Mouse (Mus musculus) cerebellum, adult 8-10 months (tissue): ENCODE results near the gene Zc3h12d.
A peak's percentile ranks its signal among the peaks of the same experiment; 100 is the strongest.
"Not testable (repeated sequence)": the region's sequence is repeated elsewhere in the genome, so short reads cannot be mapped to it uniquely, and the experiment has no call there.

Experiments used
- DNase-seq: peaks from one replicate; pipeline ENCODE4 v3.0.0; 2022

The Zc3h12d gene

DNA sequence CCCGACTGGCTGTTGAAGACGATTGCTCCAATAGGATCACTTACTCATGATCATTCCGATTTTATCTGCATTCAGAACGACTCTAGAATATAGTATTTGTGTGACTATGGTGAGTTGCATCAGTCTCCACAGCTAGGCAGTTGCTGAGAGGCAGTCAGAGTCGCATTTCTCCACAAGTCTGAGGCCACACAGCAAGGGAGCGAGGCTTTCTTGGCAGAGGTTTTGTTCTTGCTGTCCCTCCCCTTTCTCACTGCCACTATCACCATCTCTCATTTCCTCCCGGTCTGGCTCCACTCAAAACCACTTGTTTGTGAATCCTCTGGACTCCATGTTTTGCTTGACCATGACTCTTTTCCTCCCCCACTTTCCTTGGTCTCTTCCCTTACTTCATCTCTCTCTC is 41.9 kb downstream of the Zc3h12d start:
- DNase-seq, result no peak

DNA sequence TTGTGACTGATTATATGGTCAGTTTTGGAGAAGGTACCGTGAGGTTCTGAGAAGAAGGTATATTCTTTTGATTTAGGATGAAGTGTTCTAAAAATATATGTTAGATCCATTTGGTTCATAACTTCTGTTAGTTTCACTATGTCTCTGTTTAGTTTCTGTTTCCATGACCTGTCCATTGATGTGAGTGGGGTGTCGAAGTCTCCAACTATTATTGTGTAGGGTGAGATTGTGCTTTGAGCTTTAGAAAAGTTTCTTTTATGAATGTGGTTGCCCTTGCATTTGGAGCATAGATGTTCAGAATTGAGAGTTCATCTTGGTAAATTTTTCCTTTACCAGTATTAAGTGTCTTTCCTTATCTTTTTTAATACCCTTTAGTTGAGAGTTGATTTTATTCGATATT is 48.0 kb downstream of the Zc3h12d start:
- not testable (repeated sequence) for DNase-seq

DNA sequence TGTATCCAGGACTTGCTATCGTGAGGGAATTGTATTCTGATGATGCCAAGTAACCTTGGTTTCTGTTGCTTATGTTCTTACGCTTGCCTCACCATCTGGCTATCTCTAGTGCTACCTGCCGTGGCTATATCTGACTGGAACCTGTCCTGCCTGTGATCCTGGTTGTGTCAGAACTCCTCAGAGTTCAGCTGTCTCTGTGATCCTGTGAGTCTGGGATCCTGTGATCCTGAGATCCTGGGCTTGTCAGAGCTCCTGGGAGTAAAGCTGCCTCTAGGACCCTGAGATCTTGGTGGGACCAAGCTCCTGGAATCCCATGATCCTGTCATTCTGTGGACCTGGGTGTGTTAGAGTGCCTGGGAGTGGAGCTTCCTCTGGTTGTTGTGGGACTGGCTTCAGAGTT is 49.7 kb downstream of the Zc3h12d start:
- DNase-seq, result no peak

DNA sequence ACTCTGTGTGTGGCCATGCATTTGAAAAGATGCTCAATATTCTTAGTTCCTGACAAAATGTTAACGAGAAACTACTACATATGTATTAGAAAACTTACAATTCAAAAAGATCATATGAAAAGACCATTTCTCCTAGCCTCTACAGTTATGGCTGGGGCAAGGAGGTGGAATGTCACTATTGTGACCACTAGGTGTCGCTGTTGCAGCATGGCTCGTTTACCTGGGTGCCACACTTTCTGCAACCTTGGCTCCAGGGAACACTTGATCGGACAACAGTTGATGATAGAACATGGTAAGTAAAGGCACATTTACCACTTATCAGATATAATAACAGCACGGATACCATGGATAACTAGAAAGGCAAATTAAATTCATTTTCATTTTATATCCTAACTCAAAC is 51.3 kb downstream of the Zc3h12d start:
- DNase-seq, result peak; percentile 74

DNA sequence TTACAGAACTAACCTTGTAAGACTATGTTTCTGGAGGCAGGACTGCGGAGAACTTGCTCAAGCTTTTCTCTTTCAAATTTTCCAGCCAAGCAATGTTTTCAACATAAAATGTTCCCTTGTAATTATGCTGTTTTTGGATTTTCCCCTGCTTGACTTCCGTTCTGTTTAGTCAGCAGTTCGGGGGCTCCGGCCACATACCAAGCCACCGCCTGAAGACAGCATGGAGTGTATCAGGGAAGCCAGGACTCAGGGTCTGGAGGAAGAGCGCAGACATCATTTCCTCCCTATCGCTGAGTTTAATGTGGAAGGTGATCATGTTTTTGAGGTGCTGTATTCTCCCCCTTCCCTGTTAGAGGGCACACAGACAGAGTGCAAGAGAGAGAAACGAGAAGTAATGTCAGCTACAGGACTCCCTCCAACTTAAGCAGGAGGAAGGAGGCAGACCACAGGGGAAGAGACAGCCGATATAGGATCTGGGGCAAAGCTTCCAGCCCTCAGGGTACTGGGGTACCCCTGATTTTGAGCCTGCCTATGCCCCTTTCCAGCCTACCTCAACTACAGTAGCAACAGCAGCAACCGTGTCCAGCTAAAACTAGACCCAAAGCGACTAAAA is 56.1 kb downstream of the Zc3h12d start:
- no peak for DNase-seq

DNA sequence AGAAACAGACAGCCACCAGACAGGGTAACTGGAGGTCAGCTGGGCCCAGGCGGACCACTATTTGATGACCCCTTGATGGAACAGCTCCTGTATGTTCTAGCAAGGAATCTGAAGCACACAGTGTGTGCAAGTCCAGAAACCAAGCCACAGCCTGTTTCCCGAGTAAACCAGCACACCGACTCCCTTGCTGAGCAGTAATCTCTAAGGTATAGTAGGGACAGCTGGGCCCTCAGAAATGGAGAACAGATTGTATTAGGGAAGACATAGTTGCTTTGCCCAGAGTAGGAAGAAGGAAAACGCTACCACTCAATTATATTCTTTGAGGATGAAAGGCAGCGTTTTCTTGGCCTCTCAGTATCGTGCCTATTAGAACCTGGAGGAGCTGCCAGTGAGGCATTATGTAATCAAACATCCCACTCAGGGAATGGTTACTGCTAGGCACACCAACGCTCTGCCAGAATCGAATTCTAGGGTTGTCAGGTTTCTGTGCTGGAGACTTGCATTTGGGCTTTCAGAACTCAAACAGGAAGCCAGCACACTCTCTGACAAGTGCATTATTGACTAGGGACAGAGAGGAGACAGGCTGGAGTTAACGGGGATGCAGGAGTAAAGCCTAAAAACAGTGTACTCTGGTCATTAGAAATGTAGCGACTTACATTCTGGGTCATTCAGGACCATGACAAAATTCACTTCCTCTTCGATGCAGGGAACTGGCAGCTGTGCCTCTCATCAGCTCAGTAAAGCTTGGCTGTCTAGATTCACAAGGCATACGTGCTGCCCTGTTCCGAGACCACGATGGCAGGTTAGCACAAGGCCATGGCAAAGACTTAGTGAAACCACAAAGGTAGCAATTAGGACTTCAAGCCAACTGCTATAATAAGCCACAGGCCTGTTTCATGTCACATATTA is 68.7 kb downstream of the Zc3h12d start:
- DNase-seq, result no peak

DNA sequence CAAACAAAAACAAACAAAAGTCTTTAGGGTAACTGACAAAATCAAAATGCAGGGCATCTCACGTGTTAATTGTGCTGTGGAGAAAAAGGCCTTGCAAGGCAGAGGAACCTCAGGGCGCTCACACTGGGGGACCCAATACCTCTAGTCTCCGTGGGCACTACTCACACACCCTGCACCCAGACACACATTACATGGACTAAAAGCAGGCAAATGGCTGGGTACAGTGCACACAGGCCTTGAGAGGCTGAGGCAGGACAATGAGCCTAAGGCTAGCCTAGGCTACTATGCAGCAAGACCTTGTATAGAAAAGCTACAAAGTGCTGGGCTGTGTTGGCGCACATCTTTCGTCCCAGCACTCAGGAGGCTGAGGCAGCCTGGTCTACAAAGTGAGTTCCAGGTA is 71.9 kb downstream of the Zc3h12d start:
- DNase-seq, result no peak

DNA sequence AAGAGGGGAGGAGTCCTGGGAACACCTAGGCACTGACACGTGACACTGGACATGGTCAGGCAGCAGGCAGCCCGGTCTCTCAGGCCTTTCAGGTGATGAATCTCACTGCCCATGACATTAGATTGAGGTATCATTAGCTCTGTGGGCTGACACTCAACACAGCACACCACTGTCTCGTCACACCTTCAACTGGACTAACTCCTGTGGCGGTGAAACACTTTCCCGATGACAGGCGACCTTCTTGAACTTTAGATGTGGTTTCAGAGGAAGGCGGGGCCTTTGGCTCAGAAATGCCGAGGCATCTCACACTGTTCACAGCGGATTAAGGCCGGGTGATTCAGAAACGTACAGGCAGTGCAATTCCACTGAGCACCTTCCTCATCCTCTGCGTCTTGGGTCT is 74.9 kb downstream of the Zc3h12d start:
- no peak for DNase-seq

DNA sequence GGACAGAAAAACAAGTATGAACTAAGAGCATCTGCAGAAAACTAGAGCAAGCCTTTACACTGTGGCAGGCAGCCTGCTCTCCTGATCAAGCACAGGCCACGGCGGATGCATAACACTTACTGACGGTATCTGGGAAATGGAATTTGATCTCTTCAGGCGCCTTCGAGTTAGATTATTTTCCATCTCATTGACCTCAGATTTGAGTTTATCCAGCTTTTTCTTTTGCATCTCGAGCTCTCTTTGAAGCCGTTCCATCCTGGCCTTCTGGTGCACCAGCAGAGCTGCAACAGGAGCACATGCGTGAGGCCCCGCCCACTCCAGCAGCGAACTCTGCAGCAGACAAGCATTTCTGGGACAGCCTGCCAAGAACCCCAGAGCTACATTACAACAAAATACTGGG is 79.0 kb downstream of the Zc3h12d start:
- DNase-seq, result peak; percentile 35
